Mouse (Mus musculus): Measurements from ENCODE around the gene Ttc7b. TPM values are rescaled to one million over a fixed set of nuclear protein-coding genes. Genes with fewer than 3 reads are reported as not detected.

The Ttc7b gene
- total RNA-seq, 1 experiment: 19.0 TPM

DNA sequence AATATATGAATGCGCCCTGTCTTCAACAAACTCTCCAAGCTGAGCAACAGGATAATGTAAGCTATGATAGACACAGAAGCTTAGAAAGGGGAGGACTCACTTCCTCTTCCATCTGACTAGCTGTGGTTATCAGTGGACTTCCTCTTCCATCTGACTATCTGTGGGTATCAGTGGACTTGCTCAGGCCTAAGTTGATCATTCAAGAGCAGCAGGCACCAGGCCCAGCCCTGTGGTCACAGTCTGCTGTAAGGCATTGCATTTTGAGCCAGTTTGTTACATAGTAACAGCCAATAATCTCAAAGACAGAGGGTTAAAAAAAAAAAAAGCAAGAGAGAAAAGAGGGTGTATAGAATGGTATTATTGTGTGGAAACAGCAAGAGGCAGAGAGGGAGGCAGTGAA, 15.1 kb downstream of the Ttc7b start:
- Histone ChIP-seq H3K27ac (ENCODE audit: insufficient read depth, low read depth, low read length, poor library complexity, severe bottlenecking) (no peak overlapping the region), H3K4me3 (ENCODE audit: insufficient read depth in 1 of 2, low read depth in 1 of 2, low read length in 2 of 2, poor library complexity in 1 of 2, severe bottlenecking in 1 of 2) (no peak overlapping the region), H3K9ac (ENCODE audit: insufficient read depth, low read depth, low read length, poor library complexity, severe bottlenecking) (no peak overlapping the region), H3K4me1 (ENCODE audit: control insufficient read depth in 2 of 2, insufficient read depth in 2 of 2, low read length in 2 of 2, poor library complexity in 1 of 2) (peaks cover 0 to 15% of the 10 kb centered on the region in 2 experiments; a peak in 1 of 4 replicates), H3K36me3 (ENCODE audit: control insufficient read depth, insufficient read depth, low read length, poor library complexity, severe bottlenecking) (no peaks in the 10 kb centered on the region), H3K9me3 (ENCODE audit: control insufficient read depth, insufficient read depth, low read depth, low read length) (no peaks in the 10 kb centered on the region)
- in situ Hi-C loops (cut with MboI; ENCODE audit: low sequenced_read_pairs in 2 of 2, unreplicated experiment in 2 of 2): no loop called here
- DNase-seq (ENCODE audit: low read depth, low spot score): no peak
- TF ChIP-seq ZC3H11A (IDR thresholded peaks at IDR 0.05; ENCODE audit: borderline replicate concordance, low read depth, low read length): no peak
- TF ChIP-seq MAFK (IDR thresholded peaks at IDR 0.05; ENCODE audit: insufficient read depth, low read depth, low read length): no peak
- no peak for TF ChIP-seq HCFC1 (IDR thresholded peaks at IDR 0.05; ENCODE audit: borderline replicate concordance, insufficient read depth, low read length)
- TF ChIP-seq CHD2 (IDR thresholded peaks at IDR 0.05; ENCODE audit: low read depth, low read length): no peak
- no peak for TF ChIP-seq ZNF384 (IDR thresholded peaks at IDR 0.05; ENCODE audit: low read depth, low read length)

DNA sequence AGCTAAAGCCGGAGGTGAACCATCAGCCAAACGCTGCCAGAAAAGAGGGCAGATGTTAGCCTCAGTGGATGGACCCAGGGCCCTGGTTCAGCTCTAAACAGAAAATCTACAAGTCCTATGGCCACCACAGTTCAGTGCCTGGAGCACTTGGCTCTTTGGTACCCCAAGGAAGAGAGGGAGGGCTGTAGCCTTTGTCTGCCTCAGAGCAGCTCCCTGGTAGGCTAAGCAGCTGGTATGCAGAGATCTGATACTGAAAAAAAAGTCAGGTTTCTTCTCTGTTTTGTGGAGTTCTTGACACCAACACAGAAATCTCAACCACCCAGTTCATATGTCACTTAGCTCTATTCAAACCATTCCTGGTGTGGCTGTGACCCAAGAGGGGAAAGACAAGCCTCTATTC, 16.0 kb downstream of the Ttc7b start:
- H3K36me3 ChIP-seq (ENCODE audit: control insufficient read depth, insufficient read depth, low read length, poor library complexity, severe bottlenecking): peaks cover 5% of the 10 kb centered on the region; the same call in 1 of the 2 replicates
- no peak overlapping the region for H3K4me3 ChIP-seq (ENCODE audit: insufficient read depth in 1 of 2, low read depth in 1 of 2, low read length in 2 of 2, poor library complexity in 1 of 2, severe bottlenecking in 1 of 2)
- in situ Hi-C loops (cut with MboI; ENCODE audit: low sequenced_read_pairs in 2 of 2, unreplicated experiment in 2 of 2): no loop called here
- no peak overlapping the region for H3K27ac ChIP-seq (ENCODE audit: insufficient read depth, low read depth, low read length, poor library complexity, severe bottlenecking)
- H3K9me3 ChIP-seq (ENCODE audit: control insufficient read depth, insufficient read depth, low read depth, low read length): no peaks in the 10 kb centered on the region
- H3K4me1 ChIP-seq (ENCODE audit: control insufficient read depth in 2 of 2, insufficient read depth in 2 of 2, low read length in 2 of 2, poor library complexity in 1 of 2): peaks cover 0 to 13% of the 10 kb centered on the region in 2 experiments; a peak in 1 of 4 replicates
- TF ChIP-seq CHD2 (IDR thresholded peaks at IDR 0.05; ENCODE audit: low read depth, low read length) (no peak), ZNF384 (IDR thresholded peaks at IDR 0.05; ENCODE audit: low read depth, low read length) (no peak), ZC3H11A (IDR thresholded peaks at IDR 0.05; ENCODE audit: borderline replicate concordance, low read depth, low read length) (no peak), MAFK (IDR thresholded peaks at IDR 0.05; ENCODE audit: insufficient read depth, low read depth, low read length) (no peak), HCFC1 (IDR thresholded peaks at IDR 0.05; ENCODE audit: borderline replicate concordance, insufficient read depth, low read length) (no peak)
- H3K9ac ChIP-seq (ENCODE audit: insufficient read depth, low read depth, low read length, poor library complexity, severe bottlenecking): no peak overlapping the region
- DNase-seq (ENCODE audit: low read depth, low spot score): no peak

DNA sequence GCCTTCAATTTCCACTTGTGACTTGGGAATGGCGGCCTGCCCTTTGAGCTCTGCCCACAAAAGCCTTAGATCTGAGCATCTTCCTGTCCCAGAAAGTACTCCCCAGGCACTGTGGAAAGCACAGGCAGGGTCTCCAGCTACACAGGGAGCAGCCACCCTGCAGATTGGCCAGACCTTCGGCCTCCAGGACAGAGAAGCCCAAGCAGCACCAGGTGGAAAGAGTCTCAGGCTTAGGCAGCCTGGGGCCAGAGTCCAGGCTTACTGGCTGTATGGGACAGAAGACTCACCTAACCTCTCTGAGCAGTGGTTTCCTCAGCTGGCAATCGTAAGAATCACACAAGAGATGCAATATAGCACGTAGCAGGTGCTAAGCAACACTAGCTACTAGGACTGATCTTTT, 17.0 kb downstream of the Ttc7b start:
- Histone ChIP-seq H3K4me1 (ENCODE audit: control insufficient read depth in 2 of 2, insufficient read depth in 2 of 2, low read length in 2 of 2, poor library complexity in 1 of 2) (peaks cover 0 to 10% of the 10 kb centered on the region in 2 experiments; a peak in 1 of 4 replicates), H3K36me3 (ENCODE audit: control insufficient read depth, insufficient read depth, low read length, poor library complexity, severe bottlenecking) (peaks cover 11% of the 10 kb centered on the region), H3K27ac (ENCODE audit: insufficient read depth, low read depth, low read length, poor library complexity, severe bottlenecking) (no peak overlapping the region; the same call in 1 of the 2 replicates), H3K9ac (ENCODE audit: insufficient read depth, low read depth, low read length, poor library complexity, severe bottlenecking) (no peak overlapping the region), H3K4me3 (ENCODE audit: insufficient read depth in 1 of 2, low read depth in 1 of 2, low read length in 2 of 2, poor library complexity in 1 of 2, severe bottlenecking in 1 of 2) (no peak overlapping the region), H3K9me3 (ENCODE audit: control insufficient read depth, insufficient read depth, low read depth, low read length) (no peaks in the 10 kb centered on the region)
- TF ChIP-seq ZNF384 (IDR thresholded peaks at IDR 0.05; ENCODE audit: low read depth, low read length) (no peak), MAFK (IDR thresholded peaks at IDR 0.05; ENCODE audit: insufficient read depth, low read depth, low read length) (no peak), ZC3H11A (IDR thresholded peaks at IDR 0.05; ENCODE audit: borderline replicate concordance, low read depth, low read length) (no peak), CHD2 (IDR thresholded peaks at IDR 0.05; ENCODE audit: low read depth, low read length) (no peak), HCFC1 (IDR thresholded peaks at IDR 0.05; ENCODE audit: borderline replicate concordance, insufficient read depth, low read length) (no peak)
- in situ Hi-C loops (cut with MboI; ENCODE audit: low sequenced_read_pairs in 2 of 2, unreplicated experiment in 2 of 2): no loop called here
- no peak for DNase-seq (ENCODE audit: low read depth, low spot score)

DNA sequence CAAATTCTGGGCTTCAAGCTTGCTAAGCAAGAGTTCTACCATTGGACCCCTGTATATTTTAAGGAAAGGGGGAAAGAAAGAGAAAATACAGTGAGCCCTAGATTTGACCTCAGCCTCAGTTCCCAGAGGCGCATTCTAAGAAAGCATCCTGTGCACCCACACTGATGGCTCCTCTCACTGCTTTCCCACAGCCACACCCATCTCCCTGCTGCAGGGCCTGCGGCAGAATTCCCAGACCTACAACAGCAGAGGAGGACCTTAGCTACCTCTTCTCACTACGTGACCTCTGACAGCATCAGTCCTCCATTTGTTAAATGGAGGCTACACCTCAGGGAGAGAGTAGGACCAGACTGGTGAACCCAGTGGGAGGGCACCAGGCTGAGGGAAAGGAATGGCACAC, 18.1 kb downstream of the Ttc7b start:
- no peak overlapping the region for H3K9ac ChIP-seq (ENCODE audit: insufficient read depth, low read depth, low read length, poor library complexity, severe bottlenecking)
- in situ Hi-C loops (cut with MboI; ENCODE audit: low sequenced_read_pairs in 2 of 2, unreplicated experiment in 2 of 2): no loop called here
- peaks cover 11% of the 10 kb centered on the region for H3K36me3 ChIP-seq (ENCODE audit: control insufficient read depth, insufficient read depth, low read length, poor library complexity, severe bottlenecking)
- no peak for TF ChIP-seq CHD2 (IDR thresholded peaks at IDR 0.05; ENCODE audit: low read depth, low read length)
- H3K27ac ChIP-seq (ENCODE audit: insufficient read depth, low read depth, low read length, poor library complexity, severe bottlenecking): no peak overlapping the region
- no peaks in the 10 kb centered on the region for H3K9me3 ChIP-seq (ENCODE audit: control insufficient read depth, insufficient read depth, low read depth, low read length)
- peaks cover 0 to 8% of the 10 kb centered on the region in 2 experiments; a peak in 1 of 4 replicates for H3K4me1 ChIP-seq (ENCODE audit: control insufficient read depth in 2 of 2, insufficient read depth in 2 of 2, low read length in 2 of 2, poor library complexity in 1 of 2)
- H3K4me3 ChIP-seq (ENCODE audit: insufficient read depth in 1 of 2, low read depth in 1 of 2, low read length in 2 of 2, poor library complexity in 1 of 2, severe bottlenecking in 1 of 2): no peak overlapping the region
- DNase-seq (ENCODE audit: low read depth, low spot score): no peak

DNA sequence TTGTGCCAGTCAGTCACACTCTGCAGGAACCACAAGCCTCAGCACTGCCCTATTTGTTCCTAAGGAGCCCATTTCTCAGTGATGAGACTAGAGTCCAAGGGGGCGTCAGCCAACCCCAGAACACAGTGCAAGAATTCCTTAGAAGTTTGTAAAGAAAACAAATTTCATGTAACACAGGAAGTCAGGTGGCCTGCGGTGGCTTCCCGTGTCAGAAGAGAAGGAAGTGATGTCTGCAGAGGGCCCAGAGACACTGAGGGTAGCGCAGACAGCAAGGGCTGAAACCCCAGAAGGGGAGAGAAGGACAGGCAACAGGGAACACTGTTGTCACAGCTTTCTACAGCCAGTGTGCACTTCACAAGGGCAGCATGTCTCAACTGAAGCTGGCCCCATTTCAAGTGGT, 19.4 kb downstream of the Ttc7b start:
- Histone ChIP-seq H3K36me3 (ENCODE audit: control insufficient read depth, insufficient read depth, low read length, poor library complexity, severe bottlenecking) (peaks cover 13% of the 10 kb centered on the region), H3K27ac (ENCODE audit: insufficient read depth, low read depth, low read length, poor library complexity, severe bottlenecking) (no peak overlapping the region), H3K4me1 (ENCODE audit: control insufficient read depth in 2 of 2, insufficient read depth in 2 of 2, low read length in 2 of 2, poor library complexity in 1 of 2) (peaks cover 0 to 6% of the 10 kb centered on the region in 2 experiments; a peak in 1 of 4 replicates), H3K4me3 (ENCODE audit: insufficient read depth in 1 of 2, low read depth in 1 of 2, low read length in 2 of 2, poor library complexity in 1 of 2, severe bottlenecking in 1 of 2) (no peak overlapping the region), H3K9me3 (ENCODE audit: control insufficient read depth, insufficient read depth, low read depth, low read length) (no peaks in the 10 kb centered on the region), H3K9ac (ENCODE audit: insufficient read depth, low read depth, low read length, poor library complexity, severe bottlenecking) (no peak overlapping the region)
- no peak for TF ChIP-seq ZNF384 (IDR thresholded peaks at IDR 0.05; ENCODE audit: low read depth, low read length)
- TF ChIP-seq CHD2 (IDR thresholded peaks at IDR 0.05; ENCODE audit: low read depth, low read length): no peak
- no peak for TF ChIP-seq HCFC1 (IDR thresholded peaks at IDR 0.05; ENCODE audit: borderline replicate concordance, insufficient read depth, low read length)
- TF ChIP-seq MAFK (IDR thresholded peaks at IDR 0.05; ENCODE audit: insufficient read depth, low read depth, low read length): no peak
- no peak for TF ChIP-seq ZC3H11A (IDR thresholded peaks at IDR 0.05; ENCODE audit: borderline replicate concordance, low read depth, low read length)
- in situ Hi-C loops (cut with MboI; ENCODE audit: low sequenced_read_pairs in 2 of 2, unreplicated experiment in 2 of 2): no loop called here
- DNase-seq (ENCODE audit: low read depth, low spot score): no peak
